Mouse (Mus musculus) splenic B cell, adult 2 months (primary cell): Measurements from ENCODE around the gene Tent5b.

Experiments
- DNase-seq: peaks from one replicate; pipeline ENCODE4 v3.0.0-alpha.2; 2011; ENCODE audit warnings: low read depth, low spot score
- H3K27me3 ChIP-seq: 2 replicates; pipeline ENCODE4 v1.6.1; 2012; ENCODE audit warnings: mild to moderate bottlenecking, low read length, moderate library complexity, mixed read lengths; ENCODE audit not compliant: control insufficient read depth, poor library complexity, insufficient read depth, severe bottlenecking
- H3K36me3 ChIP-seq: 2 replicates; pipeline ENCODE4 v1.6.1; 2012; ENCODE audit warnings: mild to moderate bottlenecking, low read length, moderate library complexity, mixed read lengths; ENCODE audit not compliant: control insufficient read depth, poor library complexity, insufficient read depth, severe bottlenecking

Gene Tent5b

GRCm38 (mm10) chr4:133452433-133452832, 27.5 kb upstream of the Tent5b start:
- Histone ChIP-seq H3K36me3 (no peaks in the 10 kb centered on the region), H3K27me3 (no peaks in the 10 kb centered on the region)
- DNase-seq: no peak

- DNase-seq: no peak
- no peaks in the 10 kb centered on the region for H3K27me3 ChIP-seq
- no peaks in the 10 kb centered on the region for H3K36me3 ChIP-seq
Measured at GRCm38 (mm10) chr4:133458044-133458443, 21.9 kb upstream of the Tent5b start.

- H3K36me3 ChIP-seq: no peaks in the 10 kb centered on the region
- DNase-seq: no peak
- H3K27me3 ChIP-seq: no peaks in the 10 kb centered on the region
Measured at GRCm38 (mm10) chr4:133460006-133460405, 19.9 kb upstream of the Tent5b start.

GRCm38 (mm10) chr4:133460796-133461325, 19.1 kb upstream of the Tent5b start:
- Histone ChIP-seq H3K36me3 (no peaks in the 10 kb centered on the region), H3K27me3 (no peaks in the 10 kb centered on the region)
- no peak for DNase-seq

- no peaks in the 10 kb centered on the region for H3K27me3 ChIP-seq
- no peaks in the 10 kb centered on the region for H3K36me3 ChIP-seq
- DNase-seq: no peak
Measured at GRCm38 (mm10) chr4:133461362-133461761, 18.6 kb upstream of the Tent5b start.

GRCm38 (mm10) chr4:133463184-133463583, 16.7 kb upstream of the Tent5b start:
- Histone ChIP-seq H3K36me3 (no peaks in the 10 kb centered on the region), H3K27me3 (no peaks in the 10 kb centered on the region)
- DNase-seq: no peak

GRCm38 (mm10) chr4:133468080-133468479, 11.9 kb upstream of the Tent5b start:
- no peaks in the 10 kb centered on the region for H3K36me3 ChIP-seq
- DNase-seq: peak; percentile 73
- no peaks in the 10 kb centered on the region for H3K27me3 ChIP-seq

GRCm38 (mm10) chr4:133469122-133469521, 10.8 kb upstream of the Tent5b start:
- DNase-seq: no peak
- Histone ChIP-seq H3K27me3 (no peaks in the 10 kb centered on the region), H3K36me3 (no peaks in the 10 kb centered on the region)

- no peaks in the 10 kb centered on the region for H3K36me3 ChIP-seq
- DNase-seq: no peak
- H3K27me3 ChIP-seq: no peaks in the 10 kb centered on the region
Measured at GRCm38 (mm10) chr4:133471135-133471821, 8.7 kb upstream of the Tent5b start.

GRCm38 (mm10) chr4:133473833-133474232, 6.1 kb upstream of the Tent5b start:
- no peaks in the 10 kb centered on the region for H3K36me3 ChIP-seq
- DNase-seq: no peak
- H3K27me3 ChIP-seq: no peaks in the 10 kb centered on the region

GRCm38 (mm10) chr4:133480185-133480537, 229 bp downstream of the Tent5b start:
- Histone ChIP-seq H3K27me3 (no peaks in the 10 kb centered on the region), H3K36me3 (no peaks in the 10 kb centered on the region)
- no peak for DNase-seq

GRCm38 (mm10) chr4:133480754-133481153, 822 bp downstream of the Tent5b start:
- no peaks in the 10 kb centered on the region for H3K36me3 ChIP-seq
- no peaks in the 10 kb centered on the region for H3K27me3 ChIP-seq
- no peak for DNase-seq

- no peak for DNase-seq
- Histone ChIP-seq H3K27me3 (no peaks in the 10 kb centered on the region), H3K36me3 (no peaks in the 10 kb centered on the region)
Measured at GRCm38 (mm10) chr4:133481488-133481887, 1.6 kb downstream of the Tent5b start.

- no peak for DNase-seq
Measured at GRCm38 (mm10) chr4:133482479-133482878, 2.5 kb downstream of the Tent5b start.

GRCm38 (mm10) chr4:133484266-133485025, 4.5 kb downstream of the Tent5b start:
- no peak for DNase-seq
- no peaks in the 10 kb centered on the region for H3K36me3 ChIP-seq
- H3K27me3 ChIP-seq: no peaks in the 10 kb centered on the region

More at GRCm38 (mm10) chr4:133482479-133482878, 2.5 kb downstream of the Tent5b start:
- H3K36me3 ChIP-seq: no peaks in the 10 kb centered on the region
- H3K27me3 ChIP-seq: no peaks in the 10 kb centered on the region
